Mouse (Mus musculus) embryonic facial prominence, embryonic 14.5 days (tissue): ENCODE data around the gene Neo1. TPM values are rescaled to one million over a fixed set of nuclear protein-coding genes. Genes with fewer than 3 reads are reported as not detected.
A peak's percentile ranks its signal among the peaks of the same experiment; 100 is the strongest.

Source experiments
- ATAC-seq: fragments of 200-750 bp; cut with Nextera tagmentation; 2 replicates; pipeline ENCODE4 v1.8.0; 2017; ENCODE audit warnings: low read depth, moderate number of reproducible peaks, moderate TSS enrichment
- DNase-seq: peaks from one replicate; pipeline ENCODE4 v3.0.0-alpha.2; 2015; ENCODE audit warnings: low spot score
- H3K27ac ChIP-seq: fragments of 300-500 bp; sonication (generic); replicated peaks from 2 replicates; pipeline ENCODE4 v1.5.1; 2014; ENCODE audit warnings: low read depth, mild to moderate bottlenecking, low read length, moderate library complexity
- H3K27me3 ChIP-seq: fragments of 300-500 bp; sonication (generic); replicated peaks from 2 replicates; pipeline ENCODE4 v1.6.1; 2014; ENCODE audit warnings: low read length; ENCODE audit not compliant: control insufficient read depth, insufficient read depth
- H3K36me3 ChIP-seq: fragments of 300-500 bp; sonication (generic); 2 replicates; pipeline ENCODE4 v1.6.1; 2014; ENCODE audit warnings: low read length, mixed read lengths; ENCODE audit not compliant: control insufficient read depth, insufficient read depth
- H3K4me1 ChIP-seq: fragments of 300-500 bp; sonication (generic); 2 replicates; pipeline ENCODE4 v1.6.1; 2014; ENCODE audit warnings: antibody characterized with exemption, low read length; ENCODE audit not compliant: control insufficient read depth, insufficient read depth
- H3K4me2 ChIP-seq: fragments of 300-500 bp; sonication (generic); 2 replicates; pipeline ENCODE4 v1.6.1; 2014; ENCODE audit warnings: low read depth, mild to moderate bottlenecking, low read length, moderate library complexity, mixed read lengths
- H3K4me3 ChIP-seq: fragments of 300-500 bp; sonication (generic); 2 replicates; pipeline ENCODE4 v1.5.1; 2014; ENCODE audit warnings: low read depth, mild to moderate bottlenecking, low read length
- H3K9ac ChIP-seq: fragments of 300-500 bp; sonication (generic); 2 replicates; pipeline ENCODE4 v1.6.1; 2014; ENCODE audit warnings: low read depth, mild to moderate bottlenecking, low read length, moderate library complexity, mixed read lengths
- H3K9me3 ChIP-seq: fragments of 300-500 bp; sonication (generic); 2 replicates; pipeline ENCODE4 v1.6.1; 2016; ENCODE audit warnings: low read length; ENCODE audit not compliant: control insufficient read depth
- whole genome bisulfite sequencing: fragments of 180-500 bp; shearing (Covaris S2); extraction: QIAGEN DNeasy Blood & Tissue Kit; methylation state at CpG from one replicate; pipeline ENCODE4 v1.1.7; 2014; 5-methylcytosine and 5-hydroxymethylcytosine counted together
- polyA plus RNA-seq: library from polyadenylated mRNA; unstranded; fragments of >200 nt; fragmentation: Nextera tagmentation; extraction: Ambion mirVana; gene quantifications from 2 replicates; pipeline ENCODE4 v1.2.1, GENCODE M21; 2014

The Neo1 gene
- polyA plus RNA-seq, 1 experiment from 2014 or later: 43.1 TPM

- 31% methylated on average over 6 of the region's 7 CpGs for whole genome bisulfite sequencing
- Histone ChIP-seq H3K9me3 (no peaks in the 10 kb centered on the region), H3K36me3 (no peaks in the 10 kb centered on the region), H3K4me1 (peaks cover 5% of the 10 kb centered on the region), H3K27ac (no peak overlapping the region), H3K9ac (no peak overlapping the region), H3K27me3 (no peaks in the 10 kb centered on the region), H3K4me2 (no peak overlapping the region), H3K4me3 (no peak overlapping the region)
- DNase-seq (peak; percentile 17), ATAC-seq (peak; percentile 71)
Observed at GRCm38 (mm10) chr9:58863826-58864225, 172.4 kb downstream of the Neo1 start.

DNA sequence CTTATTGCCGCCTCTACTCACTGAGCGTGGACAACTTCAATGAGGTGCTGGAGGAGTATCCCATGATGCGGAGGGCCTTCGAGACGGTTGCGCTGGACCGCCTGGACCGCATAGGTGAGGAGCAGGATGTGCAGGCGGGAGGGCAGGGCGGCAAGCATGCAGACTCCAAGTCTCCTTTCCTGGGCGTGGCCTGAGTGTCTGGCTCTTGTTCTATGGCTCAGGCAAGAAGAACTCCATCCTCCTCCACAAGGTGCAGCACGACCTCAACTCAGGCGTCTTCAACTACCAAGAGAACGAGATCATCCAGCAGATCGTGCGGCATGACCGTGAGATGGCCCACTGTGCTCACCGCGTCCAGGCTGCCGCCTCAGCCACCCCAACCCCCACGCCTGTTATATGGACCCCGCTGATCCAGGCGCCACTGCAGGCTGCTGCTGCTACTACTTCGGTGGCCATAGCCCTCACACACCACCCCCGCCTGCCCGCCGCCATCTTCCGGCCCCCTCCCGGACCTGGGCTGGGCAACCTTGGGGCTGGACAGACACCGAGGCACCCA lies 177.1 kb downstream of the Neo1 start:
- H3K9me3 ChIP-seq: no peaks in the 10 kb centered on the region
- no peaks in the 10 kb centered on the region for H3K36me3 ChIP-seq
- no peak overlapping the region for H3K27ac ChIP-seq
- H3K4me3 ChIP-seq: peak overlapping the region; percentile 4; the same call in 1 of the 2 replicates
- H3K27me3 ChIP-seq: no peaks in the 10 kb centered on the region
- H3K4me1 ChIP-seq: peaks cover 5% of the 10 kb centered on the region
- no peak for DNase-seq
- no peak overlapping the region for H3K9ac ChIP-seq
- H3K4me2 ChIP-seq: peak overlapping the region; percentile 45
- ATAC-seq: no peak
- WGBS: 17% methylated on average over 18 of the region's 30 CpGs

GRCm38 (mm10) chr9:58854931-58855330 lies 181.3 kb downstream of the Neo1 start:
- peaks cover 5% of the 10 kb centered on the region for H3K4me1 ChIP-seq
- H3K4me2 ChIP-seq: no peak overlapping the region
- ATAC-seq (0 out of 2 replicates have a peak, but pooled peaks have one; percentile 12), DNase-seq (peak; percentile 22)
- H3K27ac ChIP-seq: no peak overlapping the region
- 39% methylated on average over 3 of the region's 3 CpGs for WGBS
- no peaks in the 10 kb centered on the region for H3K36me3 ChIP-seq
- no peaks in the 10 kb centered on the region for H3K9me3 ChIP-seq
- H3K27me3 ChIP-seq: no peaks in the 10 kb centered on the region
- no peak overlapping the region for H3K9ac ChIP-seq
- H3K4me3 ChIP-seq: no peak overlapping the region

- no peaks in the 10 kb centered on the region for H3K36me3 ChIP-seq
- no peak overlapping the region for H3K9ac ChIP-seq
- H3K27ac ChIP-seq: no peak overlapping the region
- no peaks in the 10 kb centered on the region for H3K27me3 ChIP-seq
- no peak overlapping the region for H3K4me3 ChIP-seq
- H3K9me3 ChIP-seq: no peaks in the 10 kb centered on the region
- ATAC-seq: no peak; the same call in 1 of the 2 replicates
- H3K4me1 ChIP-seq: no peaks in the 10 kb centered on the region
- peak; percentile 64 for DNase-seq
- H3K4me2 ChIP-seq: no peak overlapping the region
- WGBS: 50% methylated on average over 13 of the region's 13 CpGs
Observed at GRCm38 (mm10) chr9:58849576-58850315, 186.5 kb downstream of the Neo1 start.

DNA sequence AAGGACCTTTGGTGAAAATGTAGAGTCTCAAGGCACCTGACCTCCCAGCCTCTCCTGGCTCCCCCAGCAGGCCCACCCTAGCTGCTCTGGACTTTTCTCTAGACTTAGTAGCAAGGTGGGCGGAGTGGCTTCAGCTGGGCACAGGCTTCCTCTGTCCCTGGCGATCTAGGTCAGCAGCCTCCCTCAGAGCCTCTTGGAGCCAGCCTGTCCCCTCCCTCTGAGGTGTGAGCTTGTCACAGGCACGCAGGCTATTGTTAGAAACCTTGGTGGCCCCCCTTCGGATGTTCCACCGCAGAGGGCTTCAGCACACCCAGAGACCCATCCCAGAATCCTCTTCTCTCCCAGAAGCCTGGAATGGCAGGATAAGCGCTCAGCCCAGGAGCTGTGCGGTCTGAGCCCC lies 188.6 kb downstream of the Neo1 start:
- Histone ChIP-seq H3K4me3 (no peak overlapping the region), H3K27ac (no peak overlapping the region), H3K9me3 (no peaks in the 10 kb centered on the region), H3K4me2 (no peak overlapping the region), H3K27me3 (no peaks in the 10 kb centered on the region), H3K36me3 (no peaks in the 10 kb centered on the region), H3K9ac (no peak overlapping the region), H3K4me1 (no peaks in the 10 kb centered on the region)
- WGBS: 77% methylated on average over 7 of the region's 7 CpGs
- no peak for ATAC-seq
- DNase-seq: no peak

DNA sequence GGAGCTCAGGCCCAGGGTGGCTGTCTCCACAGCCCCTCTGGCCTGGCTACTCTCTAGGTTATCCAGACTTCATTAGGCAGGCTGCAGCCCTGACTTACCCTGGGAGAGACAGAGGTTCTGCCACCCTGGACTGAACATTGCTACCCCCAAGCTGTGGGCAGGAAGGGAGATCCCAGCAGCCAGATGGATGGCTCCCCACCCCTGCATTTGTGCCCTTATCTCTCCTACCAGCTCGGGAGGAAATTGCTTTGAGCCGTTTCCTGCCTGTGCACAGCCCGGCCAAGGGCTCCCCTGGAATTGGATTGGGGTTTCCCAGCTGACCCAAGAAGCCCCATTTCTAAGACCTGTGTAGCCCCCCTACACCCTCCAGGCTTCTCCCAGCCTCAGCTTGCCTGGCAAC lies 189.2 kb downstream of the Neo1 start:
- ATAC-seq: no peak
- 42% methylated on average over 3 of the region's 3 CpGs for WGBS

GRCm38 (mm10) chr9:58844597-58844996 lies 191.6 kb downstream of the Neo1 start:
- Histone ChIP-seq H3K27me3 (no peaks in the 10 kb centered on the region), H3K36me3 (no peaks in the 10 kb centered on the region), H3K4me1 (no peaks in the 10 kb centered on the region), H3K4me3 (no peak overlapping the region), H3K9ac (no peak overlapping the region), H3K9me3 (no peaks in the 10 kb centered on the region), H3K27ac (no peak overlapping the region), H3K4me2 (no peak overlapping the region)
- 88% methylated on average over 3 of the region's 3 CpGs for WGBS
- DNase-seq (no peak), ATAC-seq (no peak)

More for the DNA sequence above, 189.2 kb downstream of the Neo1 start:
- Histone ChIP-seq H3K4me3 (no peak overlapping the region), H3K36me3 (no peaks in the 10 kb centered on the region), H3K4me2 (no peak overlapping the region), H3K4me1 (no peaks in the 10 kb centered on the region), H3K9me3 (no peaks in the 10 kb centered on the region), H3K27me3 (no peaks in the 10 kb centered on the region), H3K27ac (no peak overlapping the region), H3K9ac (no peak overlapping the region)
- no peak for DNase-seq

DNA sequence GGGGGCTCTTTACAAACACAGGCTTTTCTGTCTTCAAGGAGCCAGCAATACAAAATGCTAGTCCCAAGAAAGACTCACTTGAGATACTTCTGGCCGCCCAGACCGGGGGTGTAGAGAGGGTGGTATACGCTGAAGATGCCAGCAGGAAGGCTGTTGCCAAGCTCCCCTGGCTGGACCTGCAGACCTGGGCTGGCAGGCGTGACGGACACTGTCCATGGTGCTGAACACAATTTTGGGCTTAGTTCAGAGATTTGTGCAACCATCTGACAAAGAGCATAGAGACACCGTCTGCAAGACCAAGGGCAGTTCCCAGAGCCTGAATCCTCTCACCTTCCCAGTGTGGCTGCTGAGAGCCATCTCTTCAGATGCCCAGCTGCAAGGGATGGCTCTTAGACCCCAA lies 194.6 kb downstream of the Neo1 start:
- ATAC-seq (no peak), DNase-seq (peak; percentile 72)
- WGBS: 12% methylated on average over 6 of the region's 6 CpGs
- Histone ChIP-seq H3K4me3 (no peak overlapping the region), H3K9ac (no peak overlapping the region), H3K4me2 (no peak overlapping the region), H3K27ac (no peak overlapping the region), H3K36me3 (no peaks in the 10 kb centered on the region), H3K9me3 (no peaks in the 10 kb centered on the region), H3K4me1 (no peaks in the 10 kb centered on the region), H3K27me3 (no peaks in the 10 kb centered on the region)

DNA sequence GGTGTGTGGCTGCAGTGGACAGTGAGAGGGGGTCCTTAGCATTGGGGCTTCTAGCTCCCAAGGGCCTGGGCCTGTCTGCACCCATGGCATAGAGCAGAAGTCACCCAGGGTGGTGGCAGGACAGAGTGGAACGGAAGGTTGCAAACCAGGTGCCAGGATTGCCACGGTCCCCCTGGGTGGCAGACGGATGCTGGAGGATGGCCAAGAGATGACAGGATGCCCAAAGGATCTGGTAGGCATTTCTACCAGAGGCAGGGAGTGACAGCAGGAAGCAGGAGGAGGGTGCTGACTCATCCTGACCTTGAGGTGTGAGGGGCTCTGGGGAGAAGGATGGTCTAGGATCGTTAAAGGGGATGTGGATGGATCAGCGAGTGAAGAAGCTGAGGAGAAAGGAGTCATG lies 197.7 kb downstream of the Neo1 start:
- H3K9me3 ChIP-seq: no peaks in the 10 kb centered on the region
- no peak overlapping the region for H3K4me2 ChIP-seq
- no peaks in the 10 kb centered on the region for H3K4me1 ChIP-seq
- 76% methylated on average over 5 of the region's 5 CpGs for WGBS
- H3K9ac ChIP-seq: no peak overlapping the region
- no peaks in the 10 kb centered on the region for H3K36me3 ChIP-seq
- no peak for ATAC-seq
- DNase-seq: no peak
- no peaks in the 10 kb centered on the region for H3K27me3 ChIP-seq
- no peak overlapping the region for H3K27ac ChIP-seq
- H3K4me3 ChIP-seq: no peak overlapping the region
